Mouse (Mus musculus): Measurements from ENCODE around the gene Limch1. TPM values are rescaled to one million over a fixed set of nuclear protein-coding genes. Genes with fewer than 3 reads are reported as not detected.

The Limch1 gene
- polyA plus RNA-seq, 2 experiments: 0.54 to 1.2 TPM

GRCm38 (mm10) chr5:66750641-66751040 is 5.0 kb downstream of the Limch1 start:
- no peaks in the 10 kb centered on the region for H3K9me3 ChIP-seq (ENCODE audit: control insufficient read depth, low read length)

GRCm38 (mm10) chr5:66751332-66751980 is 5.8 kb downstream of the Limch1 start:
- WGBS (ENCODE audit: insufficient replicate concordance): 28% methylated on average over 3 of the region's 3 CpGs
- DNase-seq (ENCODE audit: low read depth in 3 of 3, low spot score in 3 of 3) (no peak), ATAC-seq (ENCODE audit: insufficient read depth) (no peak)
- no peak overlapping the region for H3K4me2 ChIP-seq (ENCODE audit: low read depth)
- peaks cover 7% of the 10 kb centered on the region for H3K27me3 ChIP-seq (ENCODE audit: control insufficient read depth, insufficient read depth, low read length)
- no peaks in the 10 kb centered on the region for H3K9me3 ChIP-seq (ENCODE audit: control insufficient read depth, low read length)
- no peaks in the 10 kb centered on the region for H3K4me1 ChIP-seq (replicated peaks; ENCODE audit: control insufficient read depth in 2 of 2, insufficient read depth in 2 of 2, low read length in 1 of 2)
- H3K27ac ChIP-seq: no peak overlapping the region
- no peak for TF ChIP-seq CTCF (IDR thresholded peaks at IDR 0.05; ENCODE audit: low read depth)
- no peak for TF ChIP-seq EP300 (IDR thresholded peaks at IDR 0.05; ENCODE audit: low read depth)
- H3K36me3 ChIP-seq (replicated peaks; ENCODE audit: control insufficient read depth, insufficient read depth, low read depth): no peaks in the 10 kb centered on the region
- no peak overlapping the region for H3K4me3 ChIP-seq (ENCODE audit: insufficient read depth in 1 of 2, low read depth in 2 of 2, low read length in 2 of 2)
- no peak overlapping the region for H3K9ac ChIP-seq (replicated peaks)

More at GRCm38 (mm10) chr5:66750641-66751040, 5.0 kb downstream of the Limch1 start:
- H3K4me2 ChIP-seq (ENCODE audit: low read depth): no peak overlapping the region
- H3K9ac ChIP-seq (replicated peaks): no peak overlapping the region
- H3K27me3 ChIP-seq (ENCODE audit: control insufficient read depth, insufficient read depth, low read length): peaks cover 15% of the 10 kb centered on the region
- ATAC-seq (ENCODE audit: insufficient read depth) (no peak), DNase-seq (ENCODE audit: low read depth in 3 of 3, low spot score in 3 of 3) (no peak)
- no peak overlapping the region for H3K27ac ChIP-seq
- TF ChIP-seq CTCF (IDR thresholded peaks at IDR 0.05; ENCODE audit: low read depth) (no peak), EP300 (IDR thresholded peaks at IDR 0.05; ENCODE audit: low read depth) (no peak)
- no peaks in the 10 kb centered on the region for H3K4me1 ChIP-seq (replicated peaks; ENCODE audit: control insufficient read depth in 2 of 2, insufficient read depth in 2 of 2, low read length in 1 of 2)
- WGBS (ENCODE audit: insufficient replicate concordance): 53% methylated on average over 7 of the region's 7 CpGs
- H3K36me3 ChIP-seq (replicated peaks; ENCODE audit: control insufficient read depth, insufficient read depth, low read depth): no peaks in the 10 kb centered on the region
- no peak overlapping the region for H3K4me3 ChIP-seq (ENCODE audit: insufficient read depth in 1 of 2, low read depth in 2 of 2, low read length in 2 of 2)

- no peaks in the 10 kb centered on the region for H3K9me3 ChIP-seq (ENCODE audit: control insufficient read depth, low read length)
- TF ChIP-seq CTCF (IDR thresholded peaks at IDR 0.05; ENCODE audit: low read depth): no peak
- TF ChIP-seq EP300 (IDR thresholded peaks at IDR 0.05; ENCODE audit: low read depth): no peak
- 66% methylated on average over 9 of the region's 9 CpGs for whole genome bisulfite sequencing (ENCODE audit: insufficient replicate concordance)
Observed at GRCm38 (mm10) chr5:66753620-66754019, 8.0 kb downstream of the Limch1 start.

GRCm38 (mm10) chr5:66756821-66757705 is 11.4 kb downstream of the Limch1 start:
- no peak overlapping the region for H3K4me3 ChIP-seq (ENCODE audit: insufficient read depth in 1 of 2, low read depth in 2 of 2, low read length in 2 of 2)
- TF ChIP-seq EP300 (IDR thresholded peaks at IDR 0.05; ENCODE audit: low read depth) (no peak), CTCF (IDR thresholded peaks at IDR 0.05; ENCODE audit: low read depth) (no peak)
- H3K9me3 ChIP-seq (ENCODE audit: control insufficient read depth, low read length): no peaks in the 10 kb centered on the region
- H3K9ac ChIP-seq (replicated peaks): no peak overlapping the region
- ATAC-seq (ENCODE audit: insufficient read depth) (no peak), DNase-seq (ENCODE audit: low read depth in 3 of 3, low spot score in 3 of 3) (no peak)
- 53% methylated on average over 10 of the region's 10 CpGs for WGBS (ENCODE audit: insufficient replicate concordance)
- H3K27ac ChIP-seq: no peak overlapping the region
- H3K4me2 ChIP-seq (ENCODE audit: low read depth): no peak overlapping the region
- no peaks in the 10 kb centered on the region for H3K36me3 ChIP-seq (replicated peaks; ENCODE audit: control insufficient read depth, insufficient read depth, low read depth)
- no peaks in the 10 kb centered on the region for H3K4me1 ChIP-seq (replicated peaks; ENCODE audit: control insufficient read depth in 2 of 2, insufficient read depth in 2 of 2, low read length in 1 of 2)
- no peaks in the 10 kb centered on the region for H3K27me3 ChIP-seq (ENCODE audit: control insufficient read depth, insufficient read depth, low read length)

More at GRCm38 (mm10) chr5:66753620-66754019, 8.0 kb downstream of the Limch1 start:
- Histone ChIP-seq H3K27me3 (ENCODE audit: control insufficient read depth, insufficient read depth, low read length) (no peaks in the 10 kb centered on the region), H3K27ac (no peak overlapping the region), H3K4me2 (ENCODE audit: low read depth) (no peak overlapping the region), H3K36me3 (replicated peaks; ENCODE audit: control insufficient read depth, insufficient read depth, low read depth) (no peaks in the 10 kb centered on the region), H3K4me3 (ENCODE audit: insufficient read depth in 1 of 2, low read depth in 2 of 2, low read length in 2 of 2) (no peak overlapping the region), H3K9ac (replicated peaks) (no peak overlapping the region), H3K4me1 (replicated peaks; ENCODE audit: control insufficient read depth in 2 of 2, insufficient read depth in 2 of 2, low read length in 1 of 2) (no peaks in the 10 kb centered on the region)
- DNase-seq (ENCODE audit: low read depth in 3 of 3, low spot score in 3 of 3) (no peak), ATAC-seq (ENCODE audit: insufficient read depth) (no peak)

GRCm38 (mm10) chr5:66757706-66758237 is 12.1 kb downstream of the Limch1 start:
- no peak for ATAC-seq (ENCODE audit: insufficient read depth)
- TF ChIP-seq CTCF (IDR thresholded peaks at IDR 0.05; ENCODE audit: low read depth) (no peak), EP300 (IDR thresholded peaks at IDR 0.05; ENCODE audit: low read depth) (no peak)
- Histone ChIP-seq H3K4me3 (ENCODE audit: insufficient read depth in 1 of 2, low read depth in 2 of 2, low read length in 2 of 2) (no peak overlapping the region), H3K27ac (no peak overlapping the region), H3K4me2 (ENCODE audit: low read depth) (no peak overlapping the region), H3K9me3 (ENCODE audit: control insufficient read depth, low read length) (no peaks in the 10 kb centered on the region), H3K4me1 (replicated peaks; ENCODE audit: control insufficient read depth in 2 of 2, insufficient read depth in 2 of 2, low read length in 1 of 2) (no peaks in the 10 kb centered on the region), H3K9ac (replicated peaks) (no peak overlapping the region), H3K27me3 (ENCODE audit: control insufficient read depth, insufficient read depth, low read length) (no peaks in the 10 kb centered on the region), H3K36me3 (replicated peaks; ENCODE audit: control insufficient read depth, insufficient read depth, low read depth) (no peaks in the 10 kb centered on the region)
- DNase-seq (ENCODE audit: low read depth in 3 of 3, low spot score in 3 of 3): no peak
- WGBS (ENCODE audit: insufficient replicate concordance): 47% methylated on average over 2 of the region's 2 CpGs

Data from liver, embryonic 14.5 days (tissue).